Mouse (Mus musculus) retina, postnatal 7 days (tissue): Measurements from ENCODE around the gene Pik3cb.

Source experiments
- DNase-seq: peaks from one replicate; pipeline ENCODE4 v3.0.0-alpha.2; 2012; ENCODE audit warnings: low read depth, low spot score

Gene Pik3cb

GRCm38 (mm10) chr9:99146855-99147735, 6.7 kb upstream of the Pik3cb start:
- DNase-seq: no peak

- DNase-seq: no peak
Observed at GRCm38 (mm10) chr9:99145756-99146155, 5.3 kb upstream of the Pik3cb start.

GRCm38 (mm10) chr9:99144416-99144989, 4.1 kb upstream of the Pik3cb start:
- DNase-seq: no peak

- no peak for DNase-seq
Observed at GRCm38 (mm10) chr9:99141618-99142017, 1.2 kb upstream of the Pik3cb start.

- DNase-seq: no peak
Observed at GRCm38 (mm10) chr9:99141171-99141570, 750 bp upstream of the Pik3cb start.

GRCm38 (mm10) chr9:99139194-99140023, 1.0 kb downstream of the Pik3cb start:
- DNase-seq: no peak

- DNase-seq: no peak
Observed at GRCm38 (mm10) chr9:99137301-99137700, 3.1 kb downstream of the Pik3cb start.

GRCm38 (mm10) chr9:99131951-99132470, 8.4 kb downstream of the Pik3cb start:
- DNase-seq: no peak

- no peak for DNase-seq
Observed at GRCm38 (mm10) chr9:99131119-99131518, 9.3 kb downstream of the Pik3cb start.

- no peak for DNase-seq
Observed at GRCm38 (mm10) chr9:99127578-99127977, 12.8 kb downstream of the Pik3cb start.

GRCm38 (mm10) chr9:99122749-99123148, 17.7 kb downstream of the Pik3cb start:
- no peak for DNase-seq

GRCm38 (mm10) chr9:99112409-99112808, 28.0 kb downstream of the Pik3cb start:
- no peak for DNase-seq

- no peak for DNase-seq
Observed at GRCm38 (mm10) chr9:99111085-99111484, 29.3 kb downstream of the Pik3cb start.

GRCm38 (mm10) chr9:99110213-99110612, 30.2 kb downstream of the Pik3cb start:
- no peak for DNase-seq

- DNase-seq: no peak
Observed at GRCm38 (mm10) chr9:99109585-99109984, 30.8 kb downstream of the Pik3cb start.

GRCm38 (mm10) chr9:99104449-99104848, 36.0 kb downstream of the Pik3cb start:
- no peak for DNase-seq

GRCm38 (mm10) chr9:99103865-99104264, 36.6 kb downstream of the Pik3cb start:
- DNase-seq: no peak

- no peak for DNase-seq
Observed at GRCm38 (mm10) chr9:99098482-99099129, 41.8 kb downstream of the Pik3cb start.

GRCm38 (mm10) chr9:99097668-99098067, 42.8 kb downstream of the Pik3cb start:
- no peak for DNase-seq

- DNase-seq: no peak
Observed at GRCm38 (mm10) chr9:99095192-99095591, 45.2 kb downstream of the Pik3cb start.

GRCm38 (mm10) chr9:99090546-99090945, 49.9 kb downstream of the Pik3cb start:
- DNase-seq: no peak
